Mouse (Mus musculus): ENCODE results near the gene Rasef.

DNA sequence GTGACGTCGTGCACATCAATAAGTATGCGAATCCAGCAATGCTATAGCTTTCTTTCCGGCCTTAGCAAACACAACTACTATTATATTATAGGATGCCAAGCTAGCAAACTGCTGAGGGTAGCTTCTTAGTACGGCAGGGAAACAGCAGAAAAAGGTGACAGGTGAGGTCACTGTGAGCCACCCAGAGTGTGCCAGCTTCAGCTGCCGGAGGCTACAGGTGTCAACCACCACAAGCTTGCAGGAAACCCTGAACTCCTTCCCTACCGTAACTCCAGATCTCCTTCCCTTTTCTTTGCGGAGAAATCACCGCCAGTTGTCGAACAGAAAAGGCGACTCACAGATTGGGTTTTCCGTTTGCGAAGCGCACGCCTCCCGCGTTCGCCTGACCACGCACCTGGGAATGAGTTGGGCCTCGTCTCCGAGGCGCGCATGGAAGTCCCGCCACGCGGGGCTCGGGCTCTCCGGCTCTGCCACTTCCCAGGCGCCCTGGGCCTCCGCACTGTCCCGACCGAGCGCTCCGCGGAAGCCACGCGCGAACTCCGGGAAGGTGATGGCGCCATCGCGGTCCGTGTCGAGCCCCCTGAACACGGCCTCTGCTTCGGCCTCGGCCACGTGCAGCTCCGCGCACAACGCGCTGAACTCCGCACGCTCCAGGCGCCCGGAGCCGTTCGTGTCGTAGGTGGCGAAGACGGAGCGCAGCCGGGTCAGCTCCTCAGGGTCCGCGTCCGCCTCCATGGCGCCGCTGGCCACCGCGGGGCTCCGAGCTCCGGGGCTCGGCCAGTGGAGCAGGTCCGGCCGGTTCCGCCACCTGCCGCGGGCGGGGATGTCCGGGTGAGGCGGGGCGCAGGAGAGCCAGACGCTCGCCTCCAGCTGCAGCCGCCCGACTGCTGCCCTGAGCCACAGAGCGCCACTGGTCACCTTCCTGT is at the start of gene Rasef:
- TF ChIP-seq CTCF (IDR thresholded peaks at IDR 0.05; ENCODE audit: extremely low read depth, insufficient read depth, insufficient read length, insufficient replicate concordance) (no peak), POLR2A (IDR thresholded peaks at IDR 0.05; ENCODE audit: low read depth, low read length) (no peak)

Data from spleen, adult 2 months (tissue).